ENCODE assay signal across 17 mouse cellular contexts in genomic region chr4:153637989-153638388, GRCm38 (mm10).
DNase-seq lines count a peak whose midpoint lies in the region; ATAC-seq and TF ChIP-seq lines count a peak whose summit lies in the region.
"Had no signal": no experiment of that assay in that cellular context is flagged by ENCODE, and none has a peak within 500 bp of the region (broad histone marks: within the 10 kb centered on the region; RNA-seq: fewer than 3 reads in every experiment).

No protein-coding gene starts in this region.

- no peaks in the 10 kb centered on the region for H3K79me2 ChIP-seq in heart, adult 2 months (replicated peaks; ENCODE audit: control insufficient read depth, insufficient read depth, low read length)

- H3K27ac ChIP-seq in heart, adult 2 months: no peak overlapping the region
- peak overlapping the region; percentile 73 for H3K27ac ChIP-seq in hindbrain, embryonic 14.5 days
- H3K27ac ChIP-seq: gastrocnemius, adult 2 months; limb, embryonic 13.5 days had no signal

- intact Hi-C loops in heart, postnatal 10 days (cut with DNase I): no loop called here
- intact Hi-C loops in heart, adult 2 months (cut with DNase I): no loop called here

- TF ChIP-seq POLR2A in heart, adult 2 months (IDR thresholded peaks at IDR 0.05; ENCODE audit: insufficient read depth, low read depth, low read length): no peak

- no peak for TF ChIP-seq EP300 in heart, adult 2 months (IDR thresholded peaks at IDR 0.05; ENCODE audit: insufficient read depth, low read depth, low read length)

- no peaks in the 10 kb centered on the region for H3K27me3 ChIP-seq in heart, adult 2 months (ENCODE audit: control insufficient read depth, insufficient read depth, low read length)
- H3K27me3 ChIP-seq in hindbrain, embryonic 14.5 days (ENCODE audit: control insufficient read depth, insufficient read depth, low read length): no peaks in the 10 kb centered on the region

- no peak overlapping the region for H3K4me3 ChIP-seq in heart, adult 2 months
- no peak overlapping the region for H3K4me3 ChIP-seq in hindbrain, embryonic 14.5 days (replicated peaks; ENCODE audit: low read length)
- H3K4me3 ChIP-seq: gastrocnemius, adult 2 months; limb, embryonic 13.5 days had no signal

- no peak for TF ChIP-seq CTCF in heart, adult 2 months (IDR thresholded peaks at IDR 0.05)

- no peak overlapping the region for H3K9ac ChIP-seq in heart, adult 2 months (ENCODE audit: low read depth, low read length)
- no peak overlapping the region for H3K9ac ChIP-seq in hindbrain, embryonic 14.5 days
- H3K9ac ChIP-seq: limb, embryonic 13.5 days; liver, postnatal 0 days had no signal

- no peak overlapping the region for H3K4me2 ChIP-seq in hindbrain, embryonic 14.5 days (replicated peaks)
- H3K4me2 ChIP-seq: heart, embryonic 11.5 days; limb, embryonic 13.5 days had no signal

- H3K4me1 ChIP-seq in heart, adult 2 months (ENCODE audit: control insufficient read depth, insufficient read depth, low read length): no peaks in the 10 kb centered on the region
- peaks cover 14% of the 10 kb centered on the region; the same call in 1 of the 2 replicates for H3K4me1 ChIP-seq in hindbrain, embryonic 14.5 days (replicated peaks; ENCODE audit: control insufficient read depth, insufficient read depth, low read length)
- H3K4me1 ChIP-seq: limb, embryonic 13.5 days had no signal

- peak; percentile 3 to 14 for DNase-seq in heart, postnatal 10 days
- no peak for DNase-seq in heart, adult 2 months
- peak; percentile 40 for DNase-seq in retina, embryonic 14.5 days (ENCODE audit: low spot score)
- no peak for DNase-seq in retina, postnatal 1 day
- peak; percentile 33 for DNase-seq in hindbrain, embryonic 14.5 days (ENCODE audit: low spot score)
- no peak for DNase-seq in left cerebral cortex, adult 18-20 months (ENCODE audit: low spot score in 2 of 2)
- DNase-seq in thymus, postnatal 36 days: no peak
- DNase-seq in ovary, adult 18-20 months (ENCODE audit: low spot score): no peak
- DNase-seq: cerebellum, adult 11-12 months; gastrocnemius, adult 2 months; kidney, postnatal 14 days; layer of hippocampus, postnatal 36 days; liver, postnatal 0 days; right cerebral cortex, postnatal 25 days; thymus, postnatal 25 days had no signal

- no peaks in the 10 kb centered on the region for H3K36me3 ChIP-seq in heart, adult 2 months (ENCODE audit: control insufficient read depth, insufficient read depth, low read length)
- no peaks in the 10 kb centered on the region for H3K36me3 ChIP-seq in hindbrain, embryonic 14.5 days (replicated peaks; ENCODE audit: control insufficient read depth, insufficient read depth)
- H3K36me3 ChIP-seq: limb, embryonic 13.5 days had no signal

- ATAC-seq in hindbrain, embryonic 14.5 days (ENCODE audit: low FRiP score): peak; percentile 50; the same call in 1 of the 2 replicates
- ATAC-seq: liver, postnatal 0 days had no signal

- WGBS in heart, adult 2 months: 5% methylated on average over 1 of the region's 1 CpGs
- 3% methylated on average over 1 of the region's 1 CpGs for WGBS in hindbrain, embryonic 14.5 days

- no peaks in the 10 kb centered on the region for H3K9me3 ChIP-seq in hindbrain, embryonic 14.5 days (ENCODE audit: control insufficient read depth, low read length)
- H3K9me3 ChIP-seq: limb, embryonic 13.5 days had no signal

Comparison
In these comparisons a context has a peak if more than half of its experiments do, and no peak if none do; other contexts are left out.
1. DNase-seq: peak in heart, postnatal 10 days (2 of 2), retina, embryonic 14.5 days (single experiment) and hindbrain, embryonic 14.5 days (single experiment); none in heart, adult 2 months (0 of 2), retina, postnatal 1 day (single experiment), left cerebral cortex, adult 18-20 months (0 of 2), thymus, postnatal 36 days (0 of 2) and ovary, adult 18-20 months (single experiment).